Comparison of ENCODE assay signal across 8 mouse cellular contexts in genomic region chr12:111648061-111648645, GRCm38 (mm10). TPM values are rescaled to one million over a fixed set of nuclear protein-coding genes. Genes with fewer than 3 reads are reported as not detected.
DNase-seq lines count a peak whose midpoint lies in the region; ATAC-seq and TF ChIP-seq lines count a peak whose summit lies in the region.

No protein-coding gene starts in this region.

- peaks cover 27% of the 10 kb centered on the region for H3K36me3 ChIP-seq in intestine, embryonic 15.5 days
- peaks cover 45% of the 10 kb centered on the region for H3K36me3 ChIP-seq in liver, embryonic 14.5 days (replicated peaks; ENCODE audit: control insufficient read depth, insufficient read depth, low read depth)
- peaks cover 12% of the 10 kb centered on the region for H3K36me3 ChIP-seq in neural tube, embryonic 11.5 days (ENCODE audit: control insufficient read depth, insufficient read depth, low read length)

- TF ChIP-seq EP300 in liver, embryonic 14.5 days (IDR thresholded peaks at IDR 0.05; ENCODE audit: low read depth): no peak

- H3K27ac ChIP-seq in intestine, embryonic 15.5 days: 0 out of 2 replicates have a peak overlapping the region, but pooled peaks have one; percentile 22
- H3K27ac ChIP-seq in liver, embryonic 14.5 days: no peak overlapping the region
- no peak overlapping the region for H3K27ac ChIP-seq in neural tube, embryonic 11.5 days (ENCODE audit: low read depth, low read length)

- H3K9me3 ChIP-seq in intestine, embryonic 15.5 days: no peaks in the 10 kb centered on the region
- H3K9me3 ChIP-seq in liver, embryonic 14.5 days (ENCODE audit: control insufficient read depth, low read length): no peaks in the 10 kb centered on the region
- no peaks in the 10 kb centered on the region for H3K9me3 ChIP-seq in neural tube, embryonic 11.5 days (ENCODE audit: control insufficient read depth, low read length)

- H3K27me3 ChIP-seq in intestine, embryonic 15.5 days (replicated peaks): no peaks in the 10 kb centered on the region
- H3K27me3 ChIP-seq in liver, embryonic 14.5 days (ENCODE audit: control insufficient read depth, insufficient read depth, low read length): no peaks in the 10 kb centered on the region
- no peaks in the 10 kb centered on the region for H3K27me3 ChIP-seq in neural tube, embryonic 11.5 days (ENCODE audit: control insufficient read depth, insufficient read depth, low read length)

- TF ChIP-seq CTCF in liver, embryonic 14.5 days (IDR thresholded peaks at IDR 0.05; ENCODE audit: low read depth): peak; percentile 92

- peak; percentile 75 for ATAC-seq in intestine, embryonic 15.5 days
- ATAC-seq in liver, embryonic 14.5 days (ENCODE audit: insufficient read depth): peak; percentile 59; the same call in 1 of the 2 replicates
- ATAC-seq in neural tube, embryonic 11.5 days (ENCODE audit: insufficient read depth, low FRiP score, low TSS enrichment): peak; percentile 27; the same call in 1 of the 2 replicates

- 61% methylated on average over 6 of the region's 6 CpGs for WGBS in intestine, embryonic 15.5 days
- WGBS in liver, embryonic 14.5 days (ENCODE audit: insufficient replicate concordance): 49% methylated on average over 6 of the region's 6 CpGs
- 57% methylated on average over 6 of the region's 6 CpGs for WGBS in neural tube, embryonic 11.5 days

- no peaks in the 10 kb centered on the region for H3K4me1 ChIP-seq in intestine, embryonic 15.5 days (replicated peaks)
- no peaks in the 10 kb centered on the region for H3K4me1 ChIP-seq in liver, embryonic 14.5 days (replicated peaks; ENCODE audit: control insufficient read depth in 2 of 2, insufficient read depth in 2 of 2, low read length in 1 of 2)
- no peaks in the 10 kb centered on the region for H3K4me1 ChIP-seq in neural tube, embryonic 11.5 days (ENCODE audit: control insufficient read depth, insufficient read depth, low read length)

- DNase-seq in CD4-positive helper T cell, adult 2 months (ENCODE audit: low read depth, low spot score): peak; percentile 51
- peak; percentile 76 for DNase-seq in R1 (ENCODE audit: low read depth, low spot score)
- DNase-seq in cerebellum, postnatal 14 days: peak; percentile 76 to 81
- DNase-seq in frontal cortex, postnatal 14 days (ENCODE audit: low spot score in 2 of 2): peak; percentile 52 to 57
- peak in 2 of 3 experiments; percentile 29 to 32 for DNase-seq in liver, embryonic 14.5 days (ENCODE audit: low read depth in 3 of 3, low spot score in 3 of 3)
- peak; percentile 82 for DNase-seq in neural tube, embryonic 11.5 days (ENCODE audit: low spot score)
- DNase-seq in thymus, postnatal 14 days: peak; percentile 63

- H3K4me2 ChIP-seq in intestine, embryonic 15.5 days (replicated peaks): no peak overlapping the region
- H3K4me2 ChIP-seq in liver, embryonic 14.5 days (ENCODE audit: low read depth): no peak overlapping the region
- H3K4me2 ChIP-seq in neural tube, embryonic 11.5 days (ENCODE audit: low read depth): no peak overlapping the region

- H3K9ac ChIP-seq in intestine, embryonic 15.5 days: no peak overlapping the region
- H3K9ac ChIP-seq in liver, embryonic 14.5 days (replicated peaks): no peak overlapping the region
- H3K9ac ChIP-seq in neural tube, embryonic 11.5 days (ENCODE audit: low read length): no peak overlapping the region

- no peak overlapping the region for H3K4me3 ChIP-seq in intestine, embryonic 15.5 days (replicated peaks)
- no peak overlapping the region for H3K4me3 ChIP-seq in liver, embryonic 14.5 days (ENCODE audit: insufficient read depth in 1 of 2, low read depth in 2 of 2, low read length in 2 of 2)
- no peak overlapping the region for H3K4me3 ChIP-seq in neural tube, embryonic 11.5 days (ENCODE audit: low read depth, low read length)

RNA-seq across cellular contexts. Expression of gene Ckb, which starts 24.0 kb away (rescaled TPM):
- polyA plus RNA-seq in intestine, embryonic 15.5 days (2015; fragmentation: Nextera tagmentation; extraction: Ambion mirVana): 765 and 774 TPM in 2 replicates
- 26.5 and 31.4 TPM in 2 replicates for polyA plus RNA-seq in liver, embryonic 14.5 days (2012; rRNA removed)
- 26.1 and 28.0 TPM in 2 replicates for polyA plus RNA-seq in liver, embryonic 14.5 days (2014; fragmentation: Nextera tagmentation; extraction: Ambion mirVana)
- polyA plus RNA-seq in neural tube, embryonic 11.5 days (2014; fragmentation: Nextera tagmentation; extraction: Ambion mirVana): 2,083 and 2,271 TPM in 2 replicates

RNA-seq across cellular contexts. Expression of gene Trmt61a, which starts 29.8 kb away (rescaled TPM):
- 12.6 and 16.4 TPM in 2 replicates for polyA plus RNA-seq in intestine, embryonic 15.5 days (2015; fragmentation: Nextera tagmentation; extraction: Ambion mirVana)
- 19.3 and 32.7 TPM in 2 replicates for polyA plus RNA-seq in liver, embryonic 14.5 days (2012; rRNA removed)
- polyA plus RNA-seq in liver, embryonic 14.5 days (2014; fragmentation: Nextera tagmentation; extraction: Ambion mirVana): 3.3 and 4.4 TPM in 2 replicates
- 5.8 and 6.6 TPM in 2 replicates for polyA plus RNA-seq in neural tube, embryonic 11.5 days (2014; fragmentation: Nextera tagmentation; extraction: Ambion mirVana)

Comparison
In these comparisons a context has a peak if more than half of its experiments do, and no peak if none do; other contexts are left out.
1. DNase-seq: peak in every context shown above with its lines; median percentile 82 in neural tube, embryonic 11.5 days; 78 in cerebellum, postnatal 14 days; 76 in R1; 63 in thymus, postnatal 14 days; 54 in frontal cortex, postnatal 14 days; 51 in CD4-positive helper T cell, adult 2 months; 30 in liver, embryonic 14.5 days.
2. RNA of gene Ckb, which starts 24.0 kb away (polyA plus RNA-seq): 2,083 to 2,271 TPM in neural tube, embryonic 11.5 days and 765 to 774 TPM in intestine, embryonic 15.5 days; 26.1 to 31.4 TPM in liver, embryonic 14.5 days; every median in the first group is over 10 times any median in the second.
3. Peak in every context shown above with its lines, with median percentiles within 50 percentile points of each other: ATAC-seq.